Mouse (Mus musculus) brain, embryonic 14.5 days (tissue): ENCODE results near the gene Pdzd2.

Experiments used
- CTCF ChIP-seq: fragments of 200-500 bp; IDR thresholded peaks from 2 replicates; pipeline ENCODE4 v1.5.1; 2012; ENCODE audit warnings: inconsistent platforms, mild to moderate bottlenecking, moderate library complexity, borderline replicate concordance; ENCODE audit not compliant: insufficient read depth, insufficient read length; ENCODE audit errors: extremely low read depth
- POLR2A ChIP-seq: fragments of 200-500 bp; IDR thresholded peaks from 2 replicates; pipeline ENCODE4 v1.6.1; 2012; ENCODE audit warnings: mild to moderate bottlenecking, inconsistent platforms, borderline replicate concordance; ENCODE audit not compliant: poor library complexity, insufficient read depth, insufficient read length, severe bottlenecking; ENCODE audit errors: extremely low read depth

DNA sequence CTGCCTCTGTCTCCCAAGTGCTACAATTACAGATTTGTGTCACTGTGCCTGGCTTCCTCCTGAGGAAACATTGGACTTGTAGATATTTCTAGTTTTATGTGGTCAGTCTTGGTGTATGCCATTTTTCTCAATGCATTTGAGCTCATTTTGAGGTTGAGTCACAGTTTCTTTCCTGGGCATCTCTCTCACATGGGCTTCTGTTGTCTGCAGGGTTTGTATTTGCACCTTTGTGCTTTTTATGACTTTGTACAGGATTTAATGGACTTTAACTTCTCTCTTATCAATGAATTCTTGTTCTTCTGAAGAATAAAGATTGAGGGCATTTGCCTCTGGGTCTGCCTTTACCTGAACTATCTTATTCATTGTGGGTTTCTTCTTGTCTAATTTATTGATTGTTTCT, 382.3 kb downstream of the Pdzd2 start:
- TF ChIP-seq CTCF = no peak
- TF ChIP-seq POLR2A = no peak
